Mouse (Mus musculus): Measurements from ENCODE around the gene Drd4. TPM values are rescaled to one million over a fixed set of nuclear protein-coding genes. Genes with fewer than 3 reads are reported as not detected.
A peak's percentile ranks its signal among the peaks of the same experiment; 100 is the strongest.

The Drd4 gene
- polyA plus RNA-seq, 1 experiment = 0.50 TPM

- Histone ChIP-seq H3K27ac (ENCODE audit: insufficient read depth, low read length) (no peak overlapping the region), H3K4me1 (ENCODE audit: control insufficient read depth, insufficient read depth, low read length) (peaks cover 11% of the 10 kb centered on the region), H3K4me3 (ENCODE audit: insufficient read depth, low read length) (no peak overlapping the region)
- TF ChIP-seq POLR2A (IDR thresholded peaks at IDR 0.05; ENCODE audit: extremely low read depth, insufficient read depth, low read length) = no peak
- no peak for TF ChIP-seq CTCF (IDR thresholded peaks at IDR 0.05; ENCODE audit: extremely low read depth, insufficient read depth, low read length)
Observed at GRCm38 (mm10) chr7:141330706-141331105, 38.9 kb downstream of the Drd4 start.

GRCm38 (mm10) chr7:141331990-141332389 is 40.2 kb downstream of the Drd4 start:
- Histone ChIP-seq H3K4me1 (ENCODE audit: control insufficient read depth, insufficient read depth, low read length) (peaks cover 4% of the 10 kb centered on the region), H3K4me3 (ENCODE audit: insufficient read depth, low read length) (no peak overlapping the region), H3K27ac (ENCODE audit: insufficient read depth, low read length) (no peak overlapping the region)
- TF ChIP-seq POLR2A (IDR thresholded peaks at IDR 0.05; ENCODE audit: extremely low read depth, insufficient read depth, low read length) (no peak), CTCF (IDR thresholded peaks at IDR 0.05; ENCODE audit: extremely low read depth, insufficient read depth, low read length) (no peak)

GRCm38 (mm10) chr7:141335044-141335579 is 43.3 kb downstream of the Drd4 start:
- TF ChIP-seq CTCF (IDR thresholded peaks at IDR 0.05; ENCODE audit: extremely low read depth, insufficient read depth, low read length) (no peak), POLR2A (IDR thresholded peaks at IDR 0.05; ENCODE audit: extremely low read depth, insufficient read depth, low read length) (no peak)
- peak overlapping the region; percentile 36; the same call in 1 of the 2 replicates for H3K27ac ChIP-seq (ENCODE audit: insufficient read depth, low read length)
- peaks cover 4% of the 10 kb centered on the region; the same call in 1 of the 2 replicates for H3K4me1 ChIP-seq (ENCODE audit: control insufficient read depth, insufficient read depth, low read length)
- H3K4me3 ChIP-seq (ENCODE audit: insufficient read depth, low read length) = no peak overlapping the region

GRCm38 (mm10) chr7:141335682-141336081 is 43.9 kb downstream of the Drd4 start:
- H3K4me1 ChIP-seq (ENCODE audit: control insufficient read depth, insufficient read depth, low read length) = peaks cover 4% of the 10 kb centered on the region; the same call in 1 of the 2 replicates
- TF ChIP-seq POLR2A (IDR thresholded peaks at IDR 0.05; ENCODE audit: extremely low read depth, insufficient read depth, low read length) (no peak), CTCF (IDR thresholded peaks at IDR 0.05; ENCODE audit: extremely low read depth, insufficient read depth, low read length) (no peak)
- H3K4me3 ChIP-seq (ENCODE audit: insufficient read depth, low read length) = no peak overlapping the region
- no peak overlapping the region for H3K27ac ChIP-seq (ENCODE audit: insufficient read depth, low read length)

GRCm38 (mm10) chr7:141336296-141336695 is 44.5 kb downstream of the Drd4 start:
- Histone ChIP-seq H3K4me1 (ENCODE audit: control insufficient read depth, insufficient read depth, low read length) (peaks cover 4% of the 10 kb centered on the region; the same call in 1 of the 2 replicates), H3K4me3 (ENCODE audit: insufficient read depth, low read length) (no peak overlapping the region), H3K27ac (ENCODE audit: insufficient read depth, low read length) (no peak overlapping the region)
- no peak for TF ChIP-seq POLR2A (IDR thresholded peaks at IDR 0.05; ENCODE audit: extremely low read depth, insufficient read depth, low read length)
- TF ChIP-seq CTCF (IDR thresholded peaks at IDR 0.05; ENCODE audit: extremely low read depth, insufficient read depth, low read length) = no peak

GRCm38 (mm10) chr7:141337716-141338416 is 46.1 kb downstream of the Drd4 start:
- no peak for TF ChIP-seq CTCF (IDR thresholded peaks at IDR 0.05; ENCODE audit: extremely low read depth, insufficient read depth, low read length)
- TF ChIP-seq POLR2A (IDR thresholded peaks at IDR 0.05; ENCODE audit: extremely low read depth, insufficient read depth, low read length) = no peak
- peaks cover 4% of the 10 kb centered on the region; the same call in 1 of the 2 replicates for H3K4me1 ChIP-seq (ENCODE audit: control insufficient read depth, insufficient read depth, low read length)
- H3K4me3 ChIP-seq (ENCODE audit: insufficient read depth, low read length) = no peak overlapping the region
- H3K27ac ChIP-seq (ENCODE audit: insufficient read depth, low read length) = no peak overlapping the region

GRCm38 (mm10) chr7:141338576-141339131 is 46.8 kb downstream of the Drd4 start, which contains the start of gene Eps8l2:
Gene Eps8l2 (plus strand): TSS chr7:141338880.
- no peak within 1 kb of the TSS for H3K27ac ChIP-seq (ENCODE audit: insufficient read depth, low read length)
- TF ChIP-seq CTCF (IDR thresholded peaks at IDR 0.05; ENCODE audit: extremely low read depth, insufficient read depth, low read length) (no peak), POLR2A (IDR thresholded peaks at IDR 0.05; ENCODE audit: extremely low read depth, insufficient read depth, low read length) (no peak)
- no peak within 1 kb of the TSS for H3K4me3 ChIP-seq (ENCODE audit: insufficient read depth, low read length)
- peaks cover 4% of the 10 kb centered on the region; the same call in 1 of the 2 replicates for H3K4me1 ChIP-seq (ENCODE audit: control insufficient read depth, insufficient read depth, low read length)

- Histone ChIP-seq H3K4me1 (ENCODE audit: control insufficient read depth, insufficient read depth, low read length) (peaks cover 4% of the 10 kb centered on the region; the same call in 1 of the 2 replicates), H3K27ac (ENCODE audit: insufficient read depth, low read length) (no peak overlapping the region), H3K4me3 (ENCODE audit: insufficient read depth, low read length) (no peak overlapping the region)
- TF ChIP-seq POLR2A (IDR thresholded peaks at IDR 0.05; ENCODE audit: extremely low read depth, insufficient read depth, low read length) = no peak
- TF ChIP-seq CTCF (IDR thresholded peaks at IDR 0.05; ENCODE audit: extremely low read depth, insufficient read depth, low read length) = no peak
Observed at GRCm38 (mm10) chr7:141339215-141339920, 47.6 kb downstream of the Drd4 start.

GRCm38 (mm10) chr7:141340023-141340422 is 48.2 kb downstream of the Drd4 start:
- Histone ChIP-seq H3K4me1 (ENCODE audit: control insufficient read depth, insufficient read depth, low read length) (peaks cover 4% of the 10 kb centered on the region; the same call in 1 of the 2 replicates), H3K27ac (ENCODE audit: insufficient read depth, low read length) (no peak overlapping the region), H3K4me3 (ENCODE audit: insufficient read depth, low read length) (no peak overlapping the region)
- TF ChIP-seq POLR2A (IDR thresholded peaks at IDR 0.05; ENCODE audit: extremely low read depth, insufficient read depth, low read length) (no peak), CTCF (IDR thresholded peaks at IDR 0.05; ENCODE audit: extremely low read depth, insufficient read depth, low read length) (no peak)

Data from cortical plate, adult 2 months (tissue).